8 mouse cellular contexts compared by ENCODE assay signal in the genomic region with DNA sequence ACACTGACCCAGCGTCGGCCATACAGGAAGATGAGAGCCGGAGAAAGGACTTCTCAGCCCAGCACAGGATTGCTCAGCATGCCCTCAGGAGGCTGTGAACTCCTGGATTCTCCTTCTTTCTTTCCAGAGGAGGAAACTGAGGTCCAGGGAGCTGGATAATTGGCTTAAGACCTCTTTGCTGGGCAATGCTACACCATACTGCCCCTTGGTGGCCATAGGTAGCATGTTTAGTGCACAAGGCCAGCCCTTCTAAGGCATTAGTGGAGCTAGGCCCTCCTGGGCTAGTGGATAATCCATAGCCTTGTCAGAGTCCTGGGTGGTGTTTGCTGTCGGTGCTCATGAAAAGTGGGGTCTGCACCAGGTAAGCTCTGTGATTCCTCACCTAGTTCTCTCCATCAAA. TPM values are rescaled to one million over a fixed set of nuclear protein-coding genes. Genes with fewer than 3 reads are reported as not detected.
DNase-seq lines count a peak whose midpoint lies in the region; ATAC-seq and TF ChIP-seq lines count a peak whose summit lies in the region.

No protein-coding gene starts in this region.

- no peak for TF ChIP-seq EP300 in liver, embryonic 14.5 days (IDR thresholded peaks at IDR 0.05; ENCODE audit: low read depth)

- 51% methylated on average over 4 of the region's 4 CpGs for WGBS in forebrain, postnatal 0 days
- 53% methylated on average over 4 of the region's 4 CpGs for WGBS in forebrain, embryonic 10.5 days
- 64% methylated on average over 4 of the region's 4 CpGs for WGBS in liver, embryonic 14.5 days (ENCODE audit: insufficient replicate concordance)

- no peak overlapping the region for H3K4me2 ChIP-seq in forebrain, postnatal 0 days (ENCODE audit: low read depth)
- no peak overlapping the region for H3K4me2 ChIP-seq in liver, embryonic 14.5 days (ENCODE audit: low read depth)

- H3K9ac ChIP-seq in forebrain, postnatal 0 days = no peak overlapping the region
- H3K9ac ChIP-seq in liver, embryonic 14.5 days (replicated peaks) = no peak overlapping the region

- DNase-seq in forebrain, postnatal 0 days = no peak
- no peak for DNase-seq in forebrain, embryonic 10.5 days (ENCODE audit: extremely low spot score, low spot score)
- peak; percentile 24 for DNase-seq in right cerebral cortex, postnatal 14 days
- DNase-seq in right cerebral cortex, postnatal 4 days = no peak
- DNase-seq in embryo, embryonic 11 days = peak; percentile 53
- DNase-seq in liver, embryonic 14.5 days (ENCODE audit: low read depth in 3 of 3, low spot score in 3 of 3) = no peak
- no peak for DNase-seq in thymus, postnatal 0 days (ENCODE audit: low spot score)
- no peak for DNase-seq in ovary, postnatal 10 days (ENCODE audit: low spot score)

- no peak overlapping the region for H3K4me3 ChIP-seq in forebrain, postnatal 0 days (ENCODE audit: low read depth, low read length)
- H3K4me3 ChIP-seq in forebrain, embryonic 10.5 days = no peak overlapping the region
- H3K4me3 ChIP-seq in liver, embryonic 14.5 days (ENCODE audit: insufficient read depth in 1 of 2, low read depth in 2 of 2, low read length in 2 of 2) = no peak overlapping the region

- no peaks in the 10 kb centered on the region for H3K36me3 ChIP-seq in forebrain, postnatal 0 days (ENCODE audit: insufficient read depth)
- H3K36me3 ChIP-seq in forebrain, embryonic 10.5 days (replicated peaks) = no peaks in the 10 kb centered on the region
- H3K36me3 ChIP-seq in liver, embryonic 14.5 days (replicated peaks; ENCODE audit: control insufficient read depth, insufficient read depth, low read depth) = no peaks in the 10 kb centered on the region

- H3K27me3 ChIP-seq in forebrain, postnatal 0 days (ENCODE audit: insufficient read depth, low read length) = no peaks in the 10 kb centered on the region
- no peaks in the 10 kb centered on the region; the same call in 1 of the 2 replicates for H3K27me3 ChIP-seq in forebrain, embryonic 10.5 days (ENCODE audit: poor library complexity, severe bottlenecking)
- no peaks in the 10 kb centered on the region for H3K27me3 ChIP-seq in liver, embryonic 14.5 days (ENCODE audit: control insufficient read depth, insufficient read depth, low read length)

- H3K4me1 ChIP-seq in forebrain, postnatal 0 days (ENCODE audit: insufficient read depth) = no peaks in the 10 kb centered on the region
- peaks cover 16% of the 10 kb centered on the region; the same call in 1 of the 2 replicates for H3K4me1 ChIP-seq in forebrain, embryonic 10.5 days
- peaks cover 46 to 55% of the 10 kb centered on the region in 2 experiments for H3K4me1 ChIP-seq in liver, embryonic 14.5 days (replicated peaks; ENCODE audit: control insufficient read depth in 2 of 2, insufficient read depth in 2 of 2, low read length in 1 of 2)

- TF ChIP-seq CTCF in forebrain, postnatal 0 days (IDR thresholded peaks at IDR 0.05; ENCODE audit: low read depth) = peak; percentile 56
- TF ChIP-seq CTCF in liver, embryonic 14.5 days (IDR thresholded peaks at IDR 0.05; ENCODE audit: low read depth) = peak; percentile 94

- no peak overlapping the region for H3K27ac ChIP-seq in forebrain, postnatal 0 days (ENCODE audit: low read depth, low read length)
- no peak overlapping the region for H3K27ac ChIP-seq in forebrain, embryonic 10.5 days
- H3K27ac ChIP-seq in liver, embryonic 14.5 days = peak overlapping the region; percentile 34; the same call in 1 of the 2 replicates

- H3K9me3 ChIP-seq in forebrain, postnatal 0 days (ENCODE audit: low read length) = no peaks in the 10 kb centered on the region
- no peaks in the 10 kb centered on the region for H3K9me3 ChIP-seq in forebrain, embryonic 10.5 days
- no peaks in the 10 kb centered on the region for H3K9me3 ChIP-seq in liver, embryonic 14.5 days (ENCODE audit: control insufficient read depth, low read length)

- ATAC-seq in forebrain, postnatal 0 days = no peak
- ATAC-seq in liver, embryonic 14.5 days (ENCODE audit: insufficient read depth) = no peak

RNA-seq across cellular contexts. Expression of a gene that starts 8.6 kb away (rescaled TPM):
- total RNA-seq in forebrain, postnatal 0 days (2014; rRNA removed) = 23.6 and 23.8 TPM in 2 replicates
- 32.7 and 36.2 TPM in 2 replicates for polyA plus RNA-seq in forebrain, postnatal 0 days (2015; fragmentation: Nextera tagmentation; extraction: Ambion mirVana)
- polyA plus RNA-seq in forebrain, embryonic 10.5 days (2016; fragmentation: Nextera tagmentation; extraction: Ambion mirVana) = 19.7 and 20.6 TPM in 2 replicates
- 10.6 and 10.9 TPM in 2 replicates for polyA plus RNA-seq in liver, embryonic 14.5 days (2012; rRNA removed)
- polyA plus RNA-seq in liver, embryonic 14.5 days (2014; fragmentation: Nextera tagmentation; extraction: Ambion mirVana) = 11.9 and 14.4 TPM in 2 replicates
- 37.3 and 42.2 TPM in 2 replicates for polyA plus RNA-seq in thymus, postnatal 0 days (2015; fragmentation: Nextera tagmentation; extraction: Ambion mirVana)

RNA-seq across cellular contexts. Expression of a gene that starts 44.0 kb away (rescaled TPM):
- total RNA-seq in forebrain, postnatal 0 days (2014; rRNA removed) = 84.7 and 105 TPM in 2 replicates
- 23.3 and 27.4 TPM in 2 replicates for polyA plus RNA-seq in forebrain, postnatal 0 days (2015; fragmentation: Nextera tagmentation; extraction: Ambion mirVana)
- 27.6 and 31.3 TPM in 2 replicates for polyA plus RNA-seq in forebrain, embryonic 10.5 days (2016; fragmentation: Nextera tagmentation; extraction: Ambion mirVana)
- polyA plus RNA-seq in liver, embryonic 14.5 days (2012; rRNA removed) = 13.9 and 16.2 TPM in 2 replicates
- polyA plus RNA-seq in liver, embryonic 14.5 days (2014; fragmentation: Nextera tagmentation; extraction: Ambion mirVana) = 22.7 and 24.1 TPM in 2 replicates
- 20.9 and 27.1 TPM in 2 replicates for polyA plus RNA-seq in thymus, postnatal 0 days (2015; fragmentation: Nextera tagmentation; extraction: Ambion mirVana)

RNA-seq across cellular contexts. Expression of a gene that starts 56.7 kb away (rescaled TPM):
- total RNA-seq in forebrain, postnatal 0 days (2014; rRNA removed) = 296 and 353 TPM in 2 replicates
- polyA plus RNA-seq in forebrain, postnatal 0 days (2015; fragmentation: Nextera tagmentation; extraction: Ambion mirVana) = 477 and 530 TPM in 2 replicates
- 435 and 463 TPM in 2 replicates for polyA plus RNA-seq in forebrain, embryonic 10.5 days (2016; fragmentation: Nextera tagmentation; extraction: Ambion mirVana)
- 57.9 and 68.4 TPM in 2 replicates for polyA plus RNA-seq in liver, embryonic 14.5 days (2012; rRNA removed)
- polyA plus RNA-seq in liver, embryonic 14.5 days (2014; fragmentation: Nextera tagmentation; extraction: Ambion mirVana) = 156 and 172 TPM in 2 replicates
- polyA plus RNA-seq in thymus, postnatal 0 days (2015; fragmentation: Nextera tagmentation; extraction: Ambion mirVana) = 322 and 329 TPM in 2 replicates

Comparison
In these comparisons a context has a peak if more than half of its experiments do, and no peak if none do; other contexts are left out.
1. DNase-seq: peak in right cerebral cortex, postnatal 14 days (single experiment) and embryo, embryonic 11 days (single experiment); none in forebrain, postnatal 0 days (single experiment), forebrain, embryonic 10.5 days (single experiment), right cerebral cortex, postnatal 4 days (single experiment), liver, embryonic 14.5 days (0 of 3), thymus, postnatal 0 days (single experiment) and ovary, postnatal 10 days (single experiment).